Mouse (Mus musculus) heart, postnatal 0 days (tissue): Measurements from ENCODE around the gene Rgs6.

Experiments used
- CTCF ChIP-seq: IDR thresholded peaks from 2 replicates; pipeline ENCODE4 v1.5.1; 2016; ENCODE audit warnings: antibody characterized with exemption, control low read depth, low read depth
- EP300 ChIP-seq: IDR thresholded peaks from 2 replicates; pipeline ENCODE4 v1.6.1; 2016; ENCODE audit warnings: antibody characterized with exemption, low read depth

GRCm38 (mm10) chr12:83210294-83210693 lies 622.2 kb downstream of the Rgs6 start:
- no peak for TF ChIP-seq EP300
- no peak for TF ChIP-seq CTCF
